Mouse (Mus musculus): ENCODE data around the gene Zdhhc9. TPM values are rescaled to one million over a fixed set of nuclear protein-coding genes. Genes with fewer than 3 reads are reported as not detected.

Gene Zdhhc9
- total RNA-seq, 4 experiments from 2014 or later: 31.4 to 44.8 (median 37.5) TPM

GRCm38 (mm10) chrX:48170368-48170767, 38.3 kb downstream of the Zdhhc9 start:
- DNase-seq (ENCODE audit: low spot score): no peak

GRCm38 (mm10) chrX:48169892-48170291, 38.8 kb downstream of the Zdhhc9 start:
- DNase-seq (ENCODE audit: low spot score): no peak

GRCm38 (mm10) chrX:48158229-48158919, 50.3 kb downstream of the Zdhhc9 start:
- DNase-seq (ENCODE audit: low spot score): no peak

- DNase-seq (ENCODE audit: low spot score): no peak
These were observed 51.3 kb downstream of the Zdhhc9 start for GRCm38 (mm10) chrX:48157396-48157795.

- DNase-seq (ENCODE audit: low spot score): no peak
These were observed 53.2 kb downstream of the Zdhhc9 start for GRCm38 (mm10) chrX:48155489-48155888.

- DNase-seq (ENCODE audit: low spot score): no peak
These were observed 54.7 kb downstream of the Zdhhc9 start for GRCm38 (mm10) chrX:48153949-48154348.

- no peak for DNase-seq (ENCODE audit: low spot score)
These were observed 55.3 kb downstream of the Zdhhc9 start for GRCm38 (mm10) chrX:48153414-48153813.

- no peak for DNase-seq (ENCODE audit: low spot score)
These were observed 56.6 kb downstream of the Zdhhc9 start for GRCm38 (mm10) chrX:48152106-48152505.

GRCm38 (mm10) chrX:48147741-48148186, 60.9 kb downstream of the Zdhhc9 start:
- no peak for DNase-seq (ENCODE audit: low spot score)

- no peak for DNase-seq (ENCODE audit: low spot score)
These were observed 61.5 kb downstream of the Zdhhc9 start for GRCm38 (mm10) chrX:48147226-48147625.

- DNase-seq (ENCODE audit: low spot score): no peak
These were observed 62.4 kb downstream of the Zdhhc9 start, which contains the start of gene Sash3 for GRCm38 (mm10) chrX:48146262-48146661. Gene Sash3 (plus strand): TSS chrX:48146436.

- no peak for DNase-seq (ENCODE audit: low spot score)
These were observed 65.0 kb downstream of the Zdhhc9 start for GRCm38 (mm10) chrX:48143415-48144335.

GRCm38 (mm10) chrX:48141481-48141880, 67.2 kb downstream of the Zdhhc9 start:
- no peak for DNase-seq (ENCODE audit: low spot score)

GRCm38 (mm10) chrX:48140286-48140877, 68.3 kb downstream of the Zdhhc9 start:
- DNase-seq (ENCODE audit: low spot score): no peak

GRCm38 (mm10) chrX:48139368-48140285, 69.1 kb downstream of the Zdhhc9 start:
- DNase-seq (ENCODE audit: low spot score): no peak

GRCm38 (mm10) chrX:48138539-48139275, 70.0 kb downstream of the Zdhhc9 start:
- no peak for DNase-seq (ENCODE audit: low spot score)

GRCm38 (mm10) chrX:48138011-48138410, 70.7 kb downstream of the Zdhhc9 start:
- DNase-seq (ENCODE audit: low spot score): no peak

GRCm38 (mm10) chrX:48136935-48137334, 71.7 kb downstream of the Zdhhc9 start:
- no peak for DNase-seq (ENCODE audit: low spot score)

- no peak for DNase-seq (ENCODE audit: low spot score)
These were observed 79.5 kb downstream of the Zdhhc9 start for GRCm38 (mm10) chrX:48129167-48129566.

GRCm38 (mm10) chrX:48127502-48128218, 81.0 kb downstream of the Zdhhc9 start:
- no peak for DNase-seq (ENCODE audit: low spot score)
